8 mouse cellular contexts compared by ENCODE assay signal in genomic region chr4:134249651-134250050, GRCm38 (mm10). TPM values are rescaled to one million over a fixed set of nuclear protein-coding genes. Genes with fewer than 3 reads are reported as not detected.
DNase-seq lines count a peak whose midpoint lies in the region; ATAC-seq and TF ChIP-seq lines count a peak whose summit lies in the region.

No protein-coding gene starts in this region.

- peak; percentile 45 for TF ChIP-seq RAD21 in CH12.LX (IDR thresholded peaks at IDR 0.05; ENCODE audit: low read depth, low read length)

- no peak overlapping the region for H3K27ac ChIP-seq in CH12.LX (ENCODE audit: insufficient read depth, low read depth)
- no peak overlapping the region for H3K27ac ChIP-seq in forebrain, embryonic 12.5 days

- TF ChIP-seq POLR2A in CH12.LX (IDR thresholded peaks at IDR 0.05; ENCODE audit: low read depth, low read length): no peak

- in situ Hi-C loops in CH12.LX (cut with MboI; ENCODE audit: low pct_ligation_motif_present, low pct_unique_long_range_greater_than_20kb, low sequenced_read_pairs): loop anchor here (5.0 to 25.0 kb wide), 2 partner anchors 38 to 238 kb away; partner anchors contain the start of genes Paqr7 and Pdik1l

- peak in 1 of 2 experiments; percentile 89; a peak in 2 of 4 replicates for TF ChIP-seq CTCF in CH12.LX (conservative IDR thresholded peaks at IDR 0.05 in 1 of 2, IDR thresholded peaks at IDR 0.05 in 1 of 2; ENCODE audit: low read depth in 2 of 2, low read length in 2 of 2)

- H3K36me3 ChIP-seq in CH12.LX (replicated peaks in 1 of 2; ENCODE audit: control insufficient read depth in 1 of 2, insufficient read depth in 1 of 2, low read length in 1 of 2): no peaks in the 10 kb centered on the region
- H3K36me3 ChIP-seq in forebrain, embryonic 12.5 days (replicated peaks): no peaks in the 10 kb centered on the region

- DNase-seq in CH12.LX (ENCODE audit: extremely low read depth): no peak
- peak; percentile 76 to 87 for DNase-seq in adrenal gland, postnatal 36 days
- peak; percentile 84 to 86 for DNase-seq in heart, postnatal 36 days
- peak; percentile 85 for DNase-seq in layer of hippocampus, postnatal 10 days (ENCODE audit: low spot score in 2 of 2)
- DNase-seq in lung, postnatal 36 days: peak; percentile 75
- peak; percentile 67 for DNase-seq in retina, postnatal 7 days (ENCODE audit: low read depth, low spot score)
- DNase-seq in thymus, postnatal 4 days: peak; percentile 93

- H3K27me3 ChIP-seq in CH12.LX (replicated peaks): peaks cover 86% of the 10 kb centered on the region
- H3K27me3 ChIP-seq in forebrain, embryonic 12.5 days: peaks cover 87% of the 10 kb centered on the region

- intact Hi-C loops in heart, postnatal 36 days (cut with DNase I): loop anchor here (2.0 to 10.0 kb wide), 2 partner anchors 19 to 225 kb away; no protein-coding TSS in a partner anchor

- TF ChIP-seq EP300 in CH12.LX (IDR thresholded peaks at IDR 0.05; ENCODE audit: low read length): no peak

- peak; percentile 66 for ATAC-seq in forebrain, embryonic 12.5 days (ENCODE audit: low FRiP score)

- peaks cover 12% of the 10 kb centered on the region for H3K9me3 ChIP-seq in CH12.LX (replicated peaks; ENCODE audit: low read length)
- H3K9me3 ChIP-seq in forebrain, embryonic 12.5 days: no peaks in the 10 kb centered on the region

- peaks cover 0 to 12% of the 10 kb centered on the region in 2 experiments; a peak in 1 of 4 replicates for H3K4me1 ChIP-seq in CH12.LX (ENCODE audit: control insufficient read depth in 1 of 2, insufficient read depth in 2 of 2)
- peaks cover 63% of the 10 kb centered on the region for H3K4me1 ChIP-seq in forebrain, embryonic 12.5 days

- H3K79me2 ChIP-seq in CH12.LX (replicated peaks; ENCODE audit: control insufficient read depth, extremely low read depth, insufficient read depth, poor library complexity, severe bottlenecking): peaks cover 3% of the 10 kb centered on the region; the same call in 1 of the 2 replicates

- H3K4me3 ChIP-seq in CH12.LX (replicated peaks in 1 of 3; ENCODE audit: low read depth in 2 of 3, low read length in 2 of 3, poor library complexity in 1 of 3): no peak overlapping the region
- H3K4me3 ChIP-seq in forebrain, embryonic 12.5 days (replicated peaks): peak overlapping the region; percentile 35

- WGBS in forebrain, embryonic 12.5 days: under 1% methylated on average over 30 of the region's 30 CpGs

- dilution Hi-C loops in CH12.LX (cut with MboI; ENCODE audit: extremely low pct_ligation_motif_present, extremely low pct_unique_long_range_greater_than_20kb, low sequenced_read_pairs): no loop called here

- H3K9ac ChIP-seq in CH12.LX (ENCODE audit: insufficient read depth, low read depth): no peak overlapping the region
- H3K9ac ChIP-seq in forebrain, embryonic 12.5 days: peak overlapping the region; percentile 36; the same call in 1 of the 2 replicates

- peak overlapping the region; percentile 42 for H3K4me2 ChIP-seq in CH12.LX (ENCODE audit: insufficient read depth, low read depth, poor library complexity, severe bottlenecking)
- H3K4me2 ChIP-seq in forebrain, embryonic 12.5 days: peak overlapping the region; percentile 64

TF ChIP-seq in CH12.LX, 34 proteins besides CTCF, POLR2A, EP300 and RAD21 (continues in another document):
- TF ChIP-seq ETS1 (conservative IDR thresholded peaks at IDR 0.05; ENCODE audit: low read depth, low read length) (no peak), ELF1 (IDR thresholded peaks at IDR 0.05; ENCODE audit: low read depth, low read length) (no peak), GABPA (IDR thresholded peaks at IDR 0.05; ENCODE audit: insufficient replicate concordance, low read depth, low read length) (no peak), USF1 (IDR thresholded peaks at IDR 0.05; ENCODE audit: low read depth, low read length) (no peak), MEF2A (IDR thresholded peaks at IDR 0.05; ENCODE audit: borderline replicate concordance, low read depth, low read length) (no peak), CHD1 (IDR thresholded peaks at IDR 0.05; ENCODE audit: low read depth, low read length) (no peak), RCOR1 (conservative IDR thresholded peaks at IDR 0.05; ENCODE audit: low read depth, low read length) (no peak), TCF12 (IDR thresholded peaks at IDR 0.05; ENCODE audit: low read depth, low read length) (0 out of 2 replicates have a peak, but pooled peaks have one; percentile 43), TBP (conservative IDR thresholded peaks at IDR 0.05; ENCODE audit: low read depth, low read length) (no peak), SIN3A (IDR thresholded peaks at IDR 0.05; ENCODE audit: low read length) (no peak), ZNF384 (IDR thresholded peaks at IDR 0.05; ENCODE audit: low read depth, low read length) (no peak), JUN (IDR thresholded peaks at IDR 0.05; ENCODE audit: insufficient read depth, low read depth, low read length) (no peak), KAT2A (IDR thresholded peaks at IDR 0.05; ENCODE audit: insufficient replicate concordance, low read length) (no peak), USF2 (conservative IDR thresholded peaks at IDR 0.05; ENCODE audit: low read depth, low read length) (no peak), BHLHE40 (IDR thresholded peaks at IDR 0.05; ENCODE audit: low read depth, low read length) (no peak), ZMIZ1 (IDR thresholded peaks at IDR 0.05; ENCODE audit: low read depth, low read length) (no peak), NRF1 (IDR thresholded peaks at IDR 0.05; ENCODE audit: low read depth, low read length) (0 out of 2 replicates have a peak, but pooled peaks have one; percentile 21), MAZ (IDR thresholded peaks at IDR 0.05; ENCODE audit: low read depth, low read length) (0 out of 2 replicates have a peak, but pooled peaks have one; percentile 28), JUND (conservative IDR thresholded peaks at IDR 0.05; ENCODE audit: low read depth, low read length) (no peak), SMC3 (IDR thresholded peaks at IDR 0.05; ENCODE audit: low read depth, low read length) (peak; percentile 92), ZKSCAN1 (IDR thresholded peaks at IDR 0.05; ENCODE audit: borderline replicate concordance, low read depth, low read length) (no peak), PAX5 (IDR thresholded peaks at IDR 0.05; ENCODE audit: low read length) (no peak), MYC (IDR thresholded peaks at IDR 0.05; ENCODE audit: low read depth, low read length) (0 out of 2 replicates have a peak, but pooled peaks have one; percentile 38), ZC3H11A (IDR thresholded peaks at IDR 0.05; ENCODE audit: low read depth, low read length) (no peak), IRF4 (IDR thresholded peaks at IDR 0.05; ENCODE audit: low read depth, low read length) (no peak; the same call in 1 of the 2 replicates), POLR2AphosphoS2 (IDR thresholded peaks at IDR 0.05; ENCODE audit: low read depth, low read length) (no peak), MAFK (IDR thresholded peaks at IDR 0.05; ENCODE audit: insufficient replicate concordance, low read length) (no peak), HCFC1 (IDR thresholded peaks at IDR 0.05; ENCODE audit: low read depth, low read length) (no peak), MAX (IDR thresholded peaks at IDR 0.05; ENCODE audit: low read length) (no peak), NELFE (IDR thresholded peaks at IDR 0.05; ENCODE audit: low read depth, low read length) (no peak), CHD2 (IDR thresholded peaks at IDR 0.05; ENCODE audit: low read length) (no peak), UBTF (IDR thresholded peaks at IDR 0.05; ENCODE audit: low read depth, low read length) (peak; percentile 46; the same call in 1 of the 2 replicates)

RNA-seq across cellular contexts. Expression of gene Gm30191, which starts 2.9 kb away (rescaled TPM):
- not detected in 2 replicates for total RNA-seq in CH12.LX (2012; rRNA removed)
- total RNA-seq in CH12.LX (2014; rRNA removed): not detected in 2 replicates
- polyA plus RNA-seq in CH12.LX (2012; ENCODE audit: insufficient read length, low read depth): not detected in 2 replicates
- not detected for total RNA-seq in adrenal gland, postnatal 36 days (2021)
- polyA plus RNA-seq in forebrain, embryonic 12.5 days (2016; fragmentation: Nextera tagmentation; extraction: Ambion mirVana): not detected in 2 replicates
- total RNA-seq in heart, postnatal 36 days (2021): not detected
- not detected for total RNA-seq in layer of hippocampus, postnatal 10 days (2021)

RNA-seq across cellular contexts. Expression of gene Grrp1, which starts 4.3 kb away (rescaled TPM):
- total RNA-seq in CH12.LX (2012; rRNA removed): not detected in 2 replicates
- not detected in 2 replicates for total RNA-seq in CH12.LX (2014; rRNA removed)
- not detected in 2 replicates for polyA plus RNA-seq in CH12.LX (2012; ENCODE audit: insufficient read length, low read depth)
- 10 to 100 TPM in 1 of 2 experiments, 1 to 10 TPM in 1; 6.0 to 11.6 TPM for total RNA-seq in adrenal gland, postnatal 36 days (2021)
- polyA plus RNA-seq in forebrain, embryonic 12.5 days (2016; fragmentation: Nextera tagmentation; extraction: Ambion mirVana): 4.1 and 5.2 TPM in 2 replicates
- total RNA-seq in heart, postnatal 36 days (2021): 1 to 10 TPM; 6.1 to 9.5 TPM
- total RNA-seq in layer of hippocampus, postnatal 10 days (2021): 1 to 10 TPM; 2.6 to 3.5 TPM

RNA-seq across cellular contexts. Expression of gene Zfp593, which starts 4.3 kb away (rescaled TPM):
- total RNA-seq in CH12.LX (2012; rRNA removed) (29.1 and 32.3 TPM in 2 replicates), CH12.LX (2014; rRNA removed) (31.2 and 34.7 TPM in 2 replicates)
- polyA plus RNA-seq in CH12.LX (2012; ENCODE audit: insufficient read length, low read depth): 27.9 and 28.9 TPM in 2 replicates
- total RNA-seq in adrenal gland, postnatal 36 days (2021): 10 to 100 TPM in 1 of 2 experiments, 1 to 10 TPM in 1; 9.6 to 12.9 TPM
- polyA plus RNA-seq in forebrain, embryonic 12.5 days (2016; fragmentation: Nextera tagmentation; extraction: Ambion mirVana): 18.5 and 20.4 TPM in 2 replicates
- total RNA-seq in heart, postnatal 36 days (2021): 1 to 10 TPM; 2.6 to 3.7 TPM
- total RNA-seq in layer of hippocampus, postnatal 10 days (2021): 10 to 100 TPM; 11.1 to 12.5 TPM

RNA-seq across cellular contexts. Expression of gene E130218I03Rik, which starts 6.2 kb away (rescaled TPM):
- total RNA-seq in CH12.LX (2012; rRNA removed) (2.9 TPM in 2 replicates), CH12.LX (2014; rRNA removed) (0.43 TPM in 1 of 2 replicates, not detected in the other)
- 1.6 and 2.5 TPM in 2 replicates for polyA plus RNA-seq in CH12.LX (2012; ENCODE audit: insufficient read length, low read depth)
- not detected for total RNA-seq in adrenal gland, postnatal 36 days (2021)
- 0.52 and 0.74 TPM in 2 replicates for polyA plus RNA-seq in forebrain, embryonic 12.5 days (2016; fragmentation: Nextera tagmentation; extraction: Ambion mirVana)
- not detected for total RNA-seq in heart, postnatal 36 days (2021)
- not detected for total RNA-seq in layer of hippocampus, postnatal 10 days (2021)

RNA-seq across cellular contexts. Expression of gene Cnksr1, which starts 11.5 kb away (rescaled TPM):
- total RNA-seq in CH12.LX (2012; rRNA removed) (0.08 and 0.13 TPM in 2 replicates), CH12.LX (2014; rRNA removed) (not detected in 2 replicates)
- 0.16 TPM in 1 of 2 replicates, not detected in the other for polyA plus RNA-seq in CH12.LX (2012; ENCODE audit: insufficient read length, low read depth)
- total RNA-seq in adrenal gland, postnatal 36 days (2021): under 1 TPM; 0.23 to 0.40 TPM
- polyA plus RNA-seq in forebrain, embryonic 12.5 days (2016; fragmentation: Nextera tagmentation; extraction: Ambion mirVana): 0.10 and 0.35 TPM in 2 replicates
- total RNA-seq in heart, postnatal 36 days (2021): 1 to 10 TPM; 4.7 to 5.5 TPM
- under 1 TPM in 1 of 2 experiments, not detected in 1; 0.16 TPM for total RNA-seq in layer of hippocampus, postnatal 10 days (2021)
